Mouse (Mus musculus): Measurements from ENCODE around the gene Fgf10.

The Fgf10 gene

GRCm38 (mm10) chr13:118772188-118772587, 102.6 kb downstream of the Fgf10 start:
- Histone ChIP-seq H3K4me1 (replicated peaks; ENCODE audit: low read depth, low read length) (peaks cover 18% of the 10 kb centered on the region), H3K4me3 (replicated peaks; ENCODE audit: low read length) (no peak overlapping the region), H3K36me3 (ENCODE audit: insufficient read depth, low read length) (no peaks in the 10 kb centered on the region), H3K27me3 (ENCODE audit: insufficient read depth, low read length) (no peaks in the 10 kb centered on the region), H3K9me3 (ENCODE audit: low read length) (no peaks in the 10 kb centered on the region)
- no peak for TF ChIP-seq POU5F1 (IDR thresholded peaks at IDR 0.05; ENCODE audit: borderline replicate concordance, low read length)
- no peak for TF ChIP-seq NANOG (IDR thresholded peaks at IDR 0.05; ENCODE audit: borderline replicate concordance, low read length)

- Histone ChIP-seq H3K4me3 (replicated peaks; ENCODE audit: low read length) (no peak overlapping the region), H3K9me3 (ENCODE audit: low read length) (no peaks in the 10 kb centered on the region), H3K4me1 (replicated peaks; ENCODE audit: low read depth, low read length) (peaks cover 18% of the 10 kb centered on the region)
These were observed 105.6 kb downstream of the Fgf10 start for GRCm38 (mm10) chr13:118775148-118775547.

DNA sequence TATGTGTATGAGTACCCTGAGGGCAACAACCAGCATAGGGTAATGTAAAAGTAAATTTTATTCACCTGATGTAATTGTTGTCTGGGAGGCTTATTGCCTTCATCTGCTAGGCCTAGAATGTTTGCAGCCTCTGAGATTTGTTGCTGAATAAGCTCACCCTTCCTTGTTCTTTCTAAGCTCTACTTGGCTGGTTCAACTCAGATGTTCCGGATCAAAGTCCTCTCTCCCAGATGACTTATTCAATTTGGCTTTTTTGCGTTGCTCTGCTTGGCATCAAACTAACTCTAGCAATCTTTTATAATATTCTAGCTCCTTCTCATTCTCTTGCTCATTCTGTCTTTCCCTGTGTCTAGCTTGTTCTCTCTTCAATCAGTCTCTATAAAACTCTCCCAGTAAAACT, 109.6 kb downstream of the Fgf10 start:
- TF ChIP-seq NANOG (IDR thresholded peaks at IDR 0.05; ENCODE audit: borderline replicate concordance, low read length) (no peak), CTCF (conservative IDR thresholded peaks at IDR 0.05; ENCODE audit: low read length) (no peak), POU5F1 (IDR thresholded peaks at IDR 0.05; ENCODE audit: borderline replicate concordance, low read length) (no peak)
- H3K9me3 ChIP-seq (ENCODE audit: low read length) = no peaks in the 10 kb centered on the region
- H3K4me3 ChIP-seq (replicated peaks; ENCODE audit: low read length) = no peak overlapping the region
- peaks cover 18% of the 10 kb centered on the region for H3K4me1 ChIP-seq (replicated peaks; ENCODE audit: low read depth, low read length)
- no peaks in the 10 kb centered on the region for H3K36me3 ChIP-seq (ENCODE audit: insufficient read depth, low read length)
- H3K27me3 ChIP-seq (ENCODE audit: insufficient read depth, low read length) = no peaks in the 10 kb centered on the region

More at GRCm38 (mm10) chr13:118775148-118775547, 105.6 kb downstream of the Fgf10 start:
- Histone ChIP-seq H3K27me3 (ENCODE audit: insufficient read depth, low read length) (no peaks in the 10 kb centered on the region), H3K36me3 (ENCODE audit: insufficient read depth, low read length) (no peaks in the 10 kb centered on the region)
- TF ChIP-seq POU5F1 (IDR thresholded peaks at IDR 0.05; ENCODE audit: borderline replicate concordance, low read length) = no peak
- TF ChIP-seq NANOG (IDR thresholded peaks at IDR 0.05; ENCODE audit: borderline replicate concordance, low read length) = no peak
- TF ChIP-seq CTCF (conservative IDR thresholded peaks at IDR 0.05; ENCODE audit: low read length) = no peak

DNA sequence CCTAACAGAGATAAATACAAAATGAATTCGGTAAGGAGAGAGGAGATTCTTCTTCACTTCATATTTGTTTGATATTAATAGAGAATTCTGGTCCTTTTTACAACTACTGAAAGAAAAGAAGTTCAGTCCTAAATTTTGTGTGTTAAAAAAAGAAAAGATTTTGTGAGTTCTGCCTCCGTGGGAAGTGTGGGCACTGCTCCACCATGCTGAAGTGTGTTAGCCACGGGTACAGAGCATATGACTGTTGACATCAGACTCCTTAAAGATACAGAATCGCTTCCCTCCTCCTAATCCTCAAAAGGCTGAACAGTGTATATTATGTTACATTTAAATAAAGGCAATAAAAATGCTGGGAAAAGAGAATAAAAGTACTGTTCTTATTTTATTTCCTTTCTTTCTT, 122.2 kb downstream of the Fgf10 start:
- Histone ChIP-seq H3K36me3 (ENCODE audit: insufficient read depth, low read length) (no peaks in the 10 kb centered on the region), H3K4me3 (replicated peaks; ENCODE audit: low read length) (no peak overlapping the region), H3K4me1 (replicated peaks; ENCODE audit: low read depth, low read length) (no peaks in the 10 kb centered on the region), H3K9me3 (ENCODE audit: low read length) (no peaks in the 10 kb centered on the region), H3K27me3 (ENCODE audit: insufficient read depth, low read length) (no peaks in the 10 kb centered on the region)
- TF ChIP-seq POU5F1 (IDR thresholded peaks at IDR 0.05; ENCODE audit: borderline replicate concordance, low read length) (no peak), NANOG (IDR thresholded peaks at IDR 0.05; ENCODE audit: borderline replicate concordance, low read length) (no peak), CTCF (conservative IDR thresholded peaks at IDR 0.05; ENCODE audit: low read length) (no peak)

DNA sequence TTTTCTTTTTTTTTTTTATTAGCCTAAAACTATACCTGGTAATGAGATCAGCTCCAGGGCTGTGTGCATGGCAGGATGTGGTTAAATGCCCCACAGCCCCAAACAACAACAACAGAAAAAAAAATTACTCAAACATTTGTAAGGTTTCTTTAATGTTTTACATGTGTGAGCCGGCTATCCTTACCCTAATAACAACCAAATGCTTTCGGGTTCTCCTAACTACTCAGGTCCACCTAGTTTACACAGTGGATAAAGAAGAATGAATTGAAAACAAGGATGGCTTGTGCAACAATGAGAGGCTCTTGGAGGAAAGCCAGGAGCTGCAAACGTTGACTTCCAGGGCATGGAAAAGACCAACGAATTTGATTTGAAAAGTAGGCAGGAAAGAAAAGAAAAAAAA, 122.6 kb downstream of the Fgf10 start:
- H3K36me3 ChIP-seq (ENCODE audit: insufficient read depth, low read length) = no peaks in the 10 kb centered on the region
- TF ChIP-seq NANOG (IDR thresholded peaks at IDR 0.05; ENCODE audit: borderline replicate concordance, low read length) = no peak
- no peak for TF ChIP-seq CTCF (conservative IDR thresholded peaks at IDR 0.05; ENCODE audit: low read length)
- TF ChIP-seq POU5F1 (IDR thresholded peaks at IDR 0.05; ENCODE audit: borderline replicate concordance, low read length) = no peak
- no peak overlapping the region for H3K4me3 ChIP-seq (replicated peaks; ENCODE audit: low read length)
- H3K9me3 ChIP-seq (ENCODE audit: low read length) = no peaks in the 10 kb centered on the region
- H3K4me1 ChIP-seq (replicated peaks; ENCODE audit: low read depth, low read length) = no peaks in the 10 kb centered on the region
- H3K27me3 ChIP-seq (ENCODE audit: insufficient read depth, low read length) = no peaks in the 10 kb centered on the region

GRCm38 (mm10) chr13:118800176-118800575, 130.6 kb downstream of the Fgf10 start:
- TF ChIP-seq CTCF (conservative IDR thresholded peaks at IDR 0.05; ENCODE audit: low read length) = no peak
- TF ChIP-seq NANOG (IDR thresholded peaks at IDR 0.05; ENCODE audit: borderline replicate concordance, low read length) = no peak
- no peak for TF ChIP-seq POU5F1 (IDR thresholded peaks at IDR 0.05; ENCODE audit: borderline replicate concordance, low read length)
- Histone ChIP-seq H3K9me3 (ENCODE audit: low read length) (no peaks in the 10 kb centered on the region), H3K4me3 (replicated peaks; ENCODE audit: low read length) (no peak overlapping the region), H3K36me3 (ENCODE audit: insufficient read depth, low read length) (no peaks in the 10 kb centered on the region), H3K4me1 (replicated peaks; ENCODE audit: low read depth, low read length) (no peaks in the 10 kb centered on the region), H3K27me3 (ENCODE audit: insufficient read depth, low read length) (no peaks in the 10 kb centered on the region)

DNA sequence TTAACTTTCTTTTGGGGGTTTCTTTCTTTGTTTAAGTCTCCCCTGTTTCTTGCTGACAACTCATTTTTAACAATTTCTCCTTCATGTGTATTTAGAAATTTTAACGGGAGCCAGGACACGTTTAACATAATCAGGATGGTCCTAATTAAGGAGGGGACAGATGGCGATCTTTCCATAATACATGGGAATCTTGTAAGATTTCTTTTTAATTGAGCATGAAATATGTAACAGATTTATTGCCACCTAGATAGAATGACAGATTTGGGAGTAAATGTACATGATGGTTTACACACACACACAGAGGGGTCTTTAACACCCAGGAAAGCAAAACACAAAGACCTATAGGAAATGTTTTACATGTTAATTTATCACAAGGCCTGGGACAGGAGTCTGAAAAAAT, 137.1 kb downstream of the Fgf10 start:
- Histone ChIP-seq H3K27me3 (ENCODE audit: insufficient read depth, low read length) (no peaks in the 10 kb centered on the region), H3K9me3 (ENCODE audit: low read length) (no peaks in the 10 kb centered on the region), H3K4me3 (replicated peaks; ENCODE audit: low read length) (no peak overlapping the region), H3K36me3 (ENCODE audit: insufficient read depth, low read length) (no peaks in the 10 kb centered on the region), H3K4me1 (replicated peaks; ENCODE audit: low read depth, low read length) (no peaks in the 10 kb centered on the region)
- no peak for TF ChIP-seq NANOG (IDR thresholded peaks at IDR 0.05; ENCODE audit: borderline replicate concordance, low read length)
- TF ChIP-seq POU5F1 (IDR thresholded peaks at IDR 0.05; ENCODE audit: borderline replicate concordance, low read length) = no peak
- no peak for TF ChIP-seq CTCF (conservative IDR thresholded peaks at IDR 0.05; ENCODE audit: low read length)

DNA sequence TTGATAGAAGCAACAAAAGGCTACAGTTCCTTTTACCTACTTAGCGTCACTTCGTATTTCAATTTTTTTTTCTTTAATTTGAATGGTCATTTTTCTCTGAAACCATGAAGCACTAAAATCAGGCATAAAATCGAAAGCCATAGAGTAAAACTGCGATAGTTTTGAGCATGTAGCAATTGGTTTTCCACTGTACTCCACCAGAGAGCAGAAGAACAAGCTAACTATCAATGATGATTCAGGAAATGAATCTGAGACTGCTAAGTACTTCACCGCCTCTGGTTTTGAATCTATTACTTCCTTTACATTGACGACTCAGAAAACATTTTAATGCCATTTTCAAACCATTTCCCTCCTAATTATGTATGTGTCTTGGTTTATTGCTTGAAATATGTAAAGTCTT, 150.2 kb downstream of the Fgf10 start:
- H3K27me3 ChIP-seq (ENCODE audit: insufficient read depth, low read length) = no peaks in the 10 kb centered on the region
- no peaks in the 10 kb centered on the region for H3K9me3 ChIP-seq (ENCODE audit: low read length)
- no peaks in the 10 kb centered on the region for H3K36me3 ChIP-seq (ENCODE audit: insufficient read depth, low read length)
- H3K4me3 ChIP-seq (replicated peaks; ENCODE audit: low read length) = no peak overlapping the region
- H3K4me1 ChIP-seq (replicated peaks; ENCODE audit: low read depth, low read length) = no peaks in the 10 kb centered on the region
- TF ChIP-seq POU5F1 (IDR thresholded peaks at IDR 0.05; ENCODE audit: borderline replicate concordance, low read length) = no peak
- TF ChIP-seq NANOG (IDR thresholded peaks at IDR 0.05; ENCODE audit: borderline replicate concordance, low read length) = no peak
- TF ChIP-seq CTCF (conservative IDR thresholded peaks at IDR 0.05; ENCODE audit: low read length) = no peak

DNA sequence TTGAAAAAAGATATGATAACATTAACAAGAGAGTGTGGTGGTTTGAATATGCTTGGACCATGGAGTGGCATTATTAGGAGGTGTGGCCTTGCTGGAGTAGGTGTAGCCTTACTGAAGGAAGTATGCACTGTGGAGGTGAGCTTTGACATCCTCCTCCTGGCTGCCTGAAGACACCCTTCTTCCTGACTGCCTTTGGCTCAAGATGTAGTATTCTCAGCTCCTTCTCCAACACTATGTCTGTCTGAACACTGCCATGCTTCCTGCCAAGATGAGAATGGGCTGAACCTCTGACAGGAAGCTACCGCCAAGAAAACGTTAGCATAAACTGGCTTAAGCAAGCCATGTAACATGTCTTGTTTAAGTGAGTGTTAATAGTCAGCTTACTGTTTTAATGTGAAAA, 153.5 kb downstream of the Fgf10 start:
- H3K27me3 ChIP-seq (ENCODE audit: insufficient read depth, low read length) = no peaks in the 10 kb centered on the region
- TF ChIP-seq NANOG (IDR thresholded peaks at IDR 0.05; ENCODE audit: borderline replicate concordance, low read length) (no peak), CTCF (conservative IDR thresholded peaks at IDR 0.05; ENCODE audit: low read length) (no peak), POU5F1 (IDR thresholded peaks at IDR 0.05; ENCODE audit: borderline replicate concordance, low read length) (no peak)
- H3K4me1 ChIP-seq (replicated peaks; ENCODE audit: low read depth, low read length) = no peaks in the 10 kb centered on the region
- no peaks in the 10 kb centered on the region for H3K9me3 ChIP-seq (ENCODE audit: low read length)
- no peak overlapping the region for H3K4me3 ChIP-seq (replicated peaks; ENCODE audit: low read length)
- no peaks in the 10 kb centered on the region for H3K36me3 ChIP-seq (ENCODE audit: insufficient read depth, low read length)

Measured in E14TG2a.4 (cell line).